Mouse (Mus musculus) heart, embryonic 10.5 days (tissue): ENCODE results near the gene Zbtb46. TPM values are rescaled to one million over a fixed set of nuclear protein-coding genes. Genes with fewer than 3 reads are reported as not detected.

Experiments
- DNase-seq: peaks from one replicate; pipeline ENCODE4 v3.0.0-alpha.2; 2017; ENCODE audit warnings: low spot score
- H3K27ac ChIP-seq: fragments of 300-500 bp; sonication (generic); 2 replicates; pipeline ENCODE4 v1.5.1; 2016; ENCODE audit warnings: mild to moderate bottlenecking
- H3K27me3 ChIP-seq: fragments of 300-500 bp; sonication (generic); 2 replicates; pipeline ENCODE4 v1.6.1; 2016; ENCODE audit warnings: mild to moderate bottlenecking; ENCODE audit not compliant: poor library complexity, insufficient read depth, severe bottlenecking
- H3K36me3 ChIP-seq: fragments of 300-500 bp; sonication (generic); 2 replicates; pipeline ENCODE4 v1.6.1; 2016; ENCODE audit warnings: mild to moderate bottlenecking, moderate library complexity
- H3K4me1 ChIP-seq: fragments of 300-500 bp; sonication (generic); 2 replicates; pipeline ENCODE4 v1.6.1; 2016; ENCODE audit warnings: mild to moderate bottlenecking
- H3K4me3 ChIP-seq: fragments of 300-500 bp; sonication (generic); 2 replicates; pipeline ENCODE4 v1.5.1; 2016; ENCODE audit warnings: mild to moderate bottlenecking, moderate library complexity
- H3K9me3 ChIP-seq: fragments of 300-500 bp; sonication (generic); 2 replicates; pipeline ENCODE4 v1.6.1; 2016; ENCODE audit warnings: mild to moderate bottlenecking, moderate library complexity
- WGBS: fragments of 180-500 bp; shearing (Covaris S2); methylation state at CpG from one replicate; pipeline ENCODE4 v1.1.7; 2016; 5-methylcytosine and 5-hydroxymethylcytosine counted together
- polyA plus RNA-seq: library from polyadenylated mRNA; unstranded; fragments of >200 nt; fragmentation: Nextera tagmentation; extraction: Ambion mirVana; gene quantifications from 2 replicates; pipeline ENCODE4 v1.2.1, GENCODE M21; 2016

Gene Zbtb46
- polyA plus RNA-seq, 1 experiment from 2014 or later, result 16.5 TPM

DNA sequence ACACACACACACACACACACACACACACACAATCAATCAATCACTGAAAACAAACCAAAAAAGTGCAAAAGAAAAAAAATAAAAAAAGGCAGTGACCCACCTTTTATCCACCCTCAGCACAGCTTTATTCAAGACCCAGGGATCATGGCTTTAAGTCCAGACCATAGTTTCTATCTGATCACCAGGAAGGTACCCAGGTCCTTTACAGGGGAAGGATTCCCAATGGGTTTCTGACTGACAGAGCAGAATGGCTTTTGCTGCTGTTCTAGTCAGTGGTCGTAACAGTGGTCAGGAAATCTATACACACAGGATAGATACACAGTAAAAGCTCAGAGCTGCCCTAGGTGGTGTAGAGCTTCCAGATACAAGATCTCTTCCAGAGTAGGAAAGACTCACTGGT, 26.5 kb upstream of the Zbtb46 start:
- Histone ChIP-seq H3K27ac (no peak overlapping the region), H3K27me3 (no peaks in the 10 kb centered on the region), H3K36me3 (no peaks in the 10 kb centered on the region), H3K4me3 (no peak overlapping the region), H3K9me3 (no peaks in the 10 kb centered on the region), H3K4me1 (peaks cover 39% of the 10 kb centered on the region)
- 30% methylated on average over 1 of the region's 1 CpGs for WGBS
- no peak for DNase-seq

DNA sequence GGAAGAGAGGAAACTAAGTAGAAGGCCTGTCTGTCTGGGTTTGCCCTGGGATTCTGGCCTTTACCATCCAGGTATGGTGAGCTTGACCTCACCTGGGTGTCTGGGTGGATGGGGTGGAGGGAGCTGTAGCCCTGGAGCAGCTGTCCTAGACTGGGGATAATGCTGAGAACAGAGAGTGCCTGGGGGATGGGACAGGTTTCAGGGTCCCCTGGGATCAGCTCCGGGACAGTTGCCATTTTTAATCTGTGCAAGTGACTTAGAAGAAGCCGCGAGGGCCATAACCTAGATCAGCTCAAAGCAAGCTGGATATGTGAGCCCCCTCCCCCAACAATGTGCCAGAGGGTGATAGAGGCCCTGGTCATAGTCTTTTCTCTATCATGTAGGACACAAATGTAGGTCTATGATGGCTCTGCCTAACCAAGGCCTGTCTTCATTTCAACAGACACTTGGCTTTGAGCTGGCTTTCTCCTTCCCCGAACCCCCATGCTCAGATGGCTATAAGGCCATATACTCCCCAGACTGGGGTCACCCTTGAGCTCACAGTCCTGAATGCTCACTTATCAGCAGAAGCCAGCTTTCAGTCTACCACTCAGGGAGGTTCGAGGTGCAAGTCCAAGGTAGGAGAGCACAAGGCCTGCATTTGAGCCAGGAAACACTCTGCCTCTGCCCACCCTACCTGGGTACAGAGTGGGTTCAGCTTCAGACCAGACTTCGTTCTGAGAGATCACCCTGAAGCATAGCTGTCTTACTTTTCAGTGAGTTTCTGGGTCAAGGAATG, 25.4 kb upstream of the Zbtb46 start:
- Histone ChIP-seq H3K27me3 (no peaks in the 10 kb centered on the region), H3K9me3 (no peaks in the 10 kb centered on the region), H3K27ac (peak overlapping the region; percentile 37; the same call in 1 of the 2 replicates), H3K4me1 (peaks cover 39% of the 10 kb centered on the region), H3K36me3 (no peaks in the 10 kb centered on the region), H3K4me3 (no peak overlapping the region)
- 73% methylated on average over 6 of the region's 6 CpGs for WGBS
- no peak for DNase-seq

DNA sequence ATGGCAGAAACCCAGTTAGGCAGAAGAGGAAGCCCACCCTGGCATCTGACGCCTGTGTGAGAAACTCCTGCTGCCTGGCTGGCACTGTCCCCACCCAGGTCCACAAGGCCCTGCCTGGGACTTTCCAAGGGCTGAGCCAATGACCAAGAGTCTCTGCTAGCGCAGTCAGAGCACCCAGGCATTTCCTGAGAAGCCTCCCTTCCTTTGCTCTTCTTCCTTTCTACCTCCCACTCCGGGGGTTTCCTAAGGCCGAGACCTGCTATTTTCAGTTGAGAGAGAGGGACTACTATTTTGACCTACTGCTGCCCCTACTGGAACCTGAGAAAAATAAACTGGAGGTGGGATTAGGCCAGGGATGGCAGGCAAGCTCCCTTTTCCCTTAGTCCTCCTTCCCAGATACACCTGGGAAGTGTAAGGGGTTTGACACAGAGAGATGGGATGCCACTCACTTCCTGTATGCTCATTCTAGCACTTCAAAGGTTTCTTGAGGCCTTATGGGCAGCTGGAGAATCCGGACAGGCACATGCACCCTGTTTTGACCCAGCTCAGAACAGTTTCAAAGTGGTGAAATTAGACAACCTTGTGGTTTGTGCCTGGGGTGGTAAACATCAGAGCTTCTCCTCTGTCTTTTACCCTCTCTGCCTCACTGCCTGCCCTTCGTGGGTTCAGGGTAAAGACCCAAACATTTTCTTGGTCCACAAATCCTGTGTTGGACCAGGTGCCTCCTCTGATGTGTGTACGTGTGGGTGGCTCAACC, 24.5 kb upstream of the Zbtb46 start:
- Histone ChIP-seq H3K27me3 (no peaks in the 10 kb centered on the region), H3K36me3 (no peaks in the 10 kb centered on the region), H3K4me3 (peak overlapping the region; percentile 31; the same call in 1 of the 2 replicates), H3K27ac (peak overlapping the region; percentile 84), H3K9me3 (no peaks in the 10 kb centered on the region), H3K4me1 (peaks cover 39% of the 10 kb centered on the region)
- DNase-seq, result no peak
- 31% methylated on average over 7 of the region's 7 CpGs for WGBS

DNA sequence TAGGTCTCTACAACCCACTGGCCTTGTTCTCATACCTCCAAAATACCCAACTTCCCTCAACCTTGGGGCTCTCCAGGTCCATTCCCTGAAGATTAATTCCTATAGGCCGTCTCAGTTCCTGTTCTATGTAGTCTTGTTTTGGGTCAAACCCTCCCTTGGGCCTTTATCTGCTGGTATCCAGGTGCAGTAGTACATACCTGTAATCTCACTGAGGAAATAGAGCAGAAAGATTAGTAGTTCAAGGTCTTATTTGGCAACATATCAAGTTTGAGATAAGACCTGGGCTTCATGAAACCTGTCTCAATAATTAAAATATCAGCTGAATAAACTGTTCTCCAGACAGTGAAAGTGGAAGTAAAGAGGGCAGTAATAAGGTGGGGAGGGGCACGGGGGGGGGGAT, 23.9 kb upstream of the Zbtb46 start:
- Histone ChIP-seq H3K4me3 (no peak overlapping the region), H3K27ac (peak overlapping the region; percentile 84), H3K27me3 (no peaks in the 10 kb centered on the region), H3K9me3 (no peaks in the 10 kb centered on the region), H3K36me3 (no peaks in the 10 kb centered on the region), H3K4me1 (peaks cover 36% of the 10 kb centered on the region)
- WGBS, result 50% methylated on average over 2 of the region's 2 CpGs
- no peak for DNase-seq

DNA sequence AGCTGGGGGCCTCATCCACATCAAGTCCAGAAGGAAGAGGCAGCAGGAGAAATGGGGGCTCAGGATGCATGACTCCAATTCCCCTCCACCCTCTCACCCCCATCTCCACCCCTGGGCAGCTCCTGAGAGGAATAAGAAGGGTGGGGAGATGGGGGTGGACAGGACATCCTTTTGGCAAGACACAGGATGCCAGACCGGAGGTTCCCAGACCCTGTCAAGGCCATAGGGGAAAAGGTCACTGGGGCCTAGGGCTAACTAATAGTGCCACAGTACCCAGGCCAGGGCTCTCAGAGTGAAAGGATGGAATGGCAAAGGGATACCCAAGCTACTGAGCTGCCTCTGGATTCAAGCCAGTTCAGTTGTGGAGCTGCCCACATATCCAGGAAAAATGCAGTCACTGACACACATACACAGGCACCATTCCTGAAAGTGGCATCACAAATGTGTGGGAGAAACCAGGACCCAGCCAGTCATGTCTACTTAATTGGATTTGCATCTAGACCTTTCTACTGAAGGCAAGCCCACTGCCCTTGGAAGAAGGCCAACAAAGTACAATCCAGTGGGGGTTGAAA, 13.1 kb upstream of the Zbtb46 start:
- WGBS, result 47% methylated on average over 1 of the region's 1 CpGs
- Histone ChIP-seq H3K4me1 (peaks cover 30% of the 10 kb centered on the region), H3K9me3 (no peaks in the 10 kb centered on the region), H3K36me3 (no peaks in the 10 kb centered on the region), H3K4me3 (no peak overlapping the region; the same call in 1 of the 2 replicates), H3K27ac (peak overlapping the region; percentile 83), H3K27me3 (no peaks in the 10 kb centered on the region)
- DNase-seq, result no peak

DNA sequence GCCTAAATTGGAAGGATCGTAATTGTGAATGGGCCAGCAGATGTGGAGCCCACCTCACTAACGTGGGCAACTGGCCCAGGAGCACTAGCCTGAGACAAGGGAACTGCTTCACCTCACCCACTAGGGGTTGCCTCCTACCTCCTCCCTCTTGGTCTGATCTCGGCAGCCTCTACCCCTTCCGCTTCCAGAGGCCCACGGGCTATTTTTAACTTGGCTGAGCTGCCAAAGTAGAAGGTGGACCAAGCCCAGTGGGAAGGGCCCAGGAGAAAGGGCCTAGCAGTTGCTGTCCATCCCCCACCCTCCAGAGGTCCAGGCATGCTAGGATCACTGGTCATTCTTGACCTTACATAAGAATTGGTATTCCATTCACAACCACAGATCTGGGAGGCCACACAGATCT, 12.0 kb upstream of the Zbtb46 start:
- 31% methylated on average over 5 of the region's 5 CpGs for WGBS
- peak overlapping the region; percentile 83 for H3K27ac ChIP-seq
- no peaks in the 10 kb centered on the region for H3K9me3 ChIP-seq
- H3K36me3 ChIP-seq, result no peaks in the 10 kb centered on the region
- H3K4me3 ChIP-seq, result peak overlapping the region; percentile 24; the same call in 1 of the 2 replicates
- DNase-seq, result no peak
- peaks cover 30% of the 10 kb centered on the region for H3K4me1 ChIP-seq
- no peaks in the 10 kb centered on the region for H3K27me3 ChIP-seq

DNA sequence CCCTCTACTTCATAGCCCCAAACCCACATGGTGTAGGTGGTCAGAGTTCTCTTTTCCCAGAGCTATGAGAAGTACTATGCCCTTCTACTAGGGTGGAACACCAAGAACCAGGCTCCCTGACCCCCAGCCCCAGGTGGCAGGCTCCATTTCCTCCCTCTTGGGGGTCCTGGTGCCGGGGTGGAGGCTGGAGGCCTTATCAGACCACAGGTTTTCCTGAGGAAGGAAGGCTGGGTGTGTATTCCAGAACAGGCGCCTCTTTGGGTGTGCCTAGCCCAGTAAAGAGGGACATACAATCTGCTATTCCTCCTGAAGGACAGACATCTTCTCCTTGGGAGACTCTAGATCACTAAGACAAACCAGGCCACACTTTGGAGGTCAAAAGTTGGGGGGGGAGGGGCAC, 11.1 kb upstream of the Zbtb46 start:
- H3K27ac ChIP-seq, result peak overlapping the region; percentile 83
- 54% methylated on average over 2 of the region's 2 CpGs for WGBS

DNA sequence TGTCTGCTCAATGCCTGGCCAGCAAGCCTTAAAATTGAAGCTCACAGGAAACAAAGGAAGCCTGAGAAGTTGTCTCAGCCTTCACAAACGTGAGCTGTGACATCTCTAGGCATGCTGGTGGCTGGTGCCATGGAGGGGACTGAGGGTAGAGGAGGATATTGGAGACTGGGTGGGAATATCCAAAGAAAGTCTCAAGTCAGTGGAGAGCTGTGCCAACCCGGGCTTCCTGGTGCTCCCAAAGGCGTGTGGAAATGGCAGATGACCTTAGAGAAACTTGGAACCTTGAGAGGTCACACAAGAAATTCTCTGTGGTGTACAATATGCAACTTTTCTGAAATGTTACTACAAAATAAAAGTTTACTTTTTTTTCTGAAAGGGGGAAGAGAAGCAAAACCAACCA, 6.2 kb upstream of the Zbtb46 start:
- no peak for DNase-seq
- H3K4me1 ChIP-seq, result peaks cover 30% of the 10 kb centered on the region
- WGBS, result 50% methylated on average over 3 of the region's 3 CpGs
- H3K9me3 ChIP-seq, result no peaks in the 10 kb centered on the region
- H3K4me3 ChIP-seq, result no peak overlapping the region
- H3K27me3 ChIP-seq, result no peaks in the 10 kb centered on the region
- H3K27ac ChIP-seq, result no peak overlapping the region; the same call in 1 of the 2 replicates
- H3K36me3 ChIP-seq, result no peaks in the 10 kb centered on the region

More for the DNA sequence above, 11.1 kb upstream of the Zbtb46 start:
- no peak overlapping the region for H3K4me3 ChIP-seq
- DNase-seq, result no peak
- no peaks in the 10 kb centered on the region for H3K36me3 ChIP-seq
- H3K27me3 ChIP-seq, result no peaks in the 10 kb centered on the region
- H3K4me1 ChIP-seq, result peaks cover 30% of the 10 kb centered on the region
- no peaks in the 10 kb centered on the region for H3K9me3 ChIP-seq

DNA sequence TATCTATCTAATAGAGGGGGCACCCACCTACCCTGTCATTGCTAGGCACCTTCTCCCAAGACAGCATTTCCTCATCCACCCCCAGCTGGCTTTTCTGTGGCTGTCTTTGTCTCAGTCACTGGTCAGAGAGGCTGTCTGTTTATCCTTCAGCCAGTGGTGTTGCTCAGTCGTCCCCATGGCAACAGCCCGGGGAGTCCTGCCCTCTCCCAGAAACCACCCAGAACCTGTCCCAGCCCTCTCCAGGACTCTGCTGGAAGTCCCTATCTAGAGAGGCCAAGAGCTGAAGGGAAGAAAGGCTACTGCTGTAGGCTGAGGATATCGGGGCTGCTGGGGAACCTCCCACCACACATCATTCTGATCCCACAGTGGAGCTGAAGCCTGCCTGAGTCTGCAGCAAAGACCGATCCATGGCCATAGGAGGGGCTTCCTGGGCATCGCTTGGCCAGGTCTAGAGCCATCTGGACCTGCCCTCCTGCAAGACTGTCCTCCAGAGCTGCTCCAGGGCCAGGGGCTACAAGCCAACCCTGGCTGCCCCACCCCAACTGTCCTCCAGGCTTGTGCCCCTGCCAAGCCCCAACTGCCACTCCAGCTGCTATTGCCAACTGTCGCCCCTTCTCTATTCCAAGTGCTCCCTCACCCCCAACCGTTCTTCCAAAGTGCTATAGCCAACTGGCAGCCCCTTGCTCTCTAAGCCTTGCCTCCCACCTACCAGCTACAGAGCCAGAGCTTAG, 3.9 kb upstream of the Zbtb46 start:
- H3K4me3 ChIP-seq, result peak overlapping the region; percentile 23
- 44% methylated on average over 7 of the region's 7 CpGs for WGBS
- H3K9me3 ChIP-seq, result no peaks in the 10 kb centered on the region
- H3K36me3 ChIP-seq, result no peaks in the 10 kb centered on the region
- DNase-seq, result peak; percentile 91
- peaks cover 37% of the 10 kb centered on the region for H3K4me1 ChIP-seq
- no peaks in the 10 kb centered on the region for H3K27me3 ChIP-seq
- peak overlapping the region; percentile 65; the same call in 1 of the 2 replicates for H3K27ac ChIP-seq

DNA sequence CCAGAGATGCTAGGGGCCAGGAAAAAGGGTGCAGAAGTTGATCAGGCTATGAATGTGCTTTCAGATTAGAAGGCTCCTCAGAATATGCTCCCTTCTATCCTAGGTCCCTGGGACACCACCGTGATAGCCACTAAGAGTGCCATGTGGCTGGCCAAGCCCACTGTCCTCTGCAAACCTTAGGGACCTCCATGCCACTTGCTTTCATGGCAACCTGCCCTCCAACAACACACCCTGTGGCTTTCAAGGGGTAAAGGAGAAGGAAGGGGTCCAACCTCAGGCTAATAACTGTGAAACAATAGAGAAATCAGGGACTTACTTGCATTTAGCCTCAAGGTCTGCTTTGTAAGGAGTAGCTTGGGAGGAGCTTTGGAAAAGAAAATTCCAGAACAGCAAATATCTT, 3.4 kb upstream of the Zbtb46 start:
- Histone ChIP-seq H3K36me3 (no peaks in the 10 kb centered on the region), H3K9me3 (no peaks in the 10 kb centered on the region), H3K27me3 (no peaks in the 10 kb centered on the region), H3K4me1 (peaks cover 37% of the 10 kb centered on the region), H3K4me3 (peak overlapping the region; percentile 23), H3K27ac (peak overlapping the region; percentile 65; the same call in 1 of the 2 replicates)
- WGBS, result 87% methylated on average over 1 of the region's 1 CpGs
- no peak for DNase-seq

DNA sequence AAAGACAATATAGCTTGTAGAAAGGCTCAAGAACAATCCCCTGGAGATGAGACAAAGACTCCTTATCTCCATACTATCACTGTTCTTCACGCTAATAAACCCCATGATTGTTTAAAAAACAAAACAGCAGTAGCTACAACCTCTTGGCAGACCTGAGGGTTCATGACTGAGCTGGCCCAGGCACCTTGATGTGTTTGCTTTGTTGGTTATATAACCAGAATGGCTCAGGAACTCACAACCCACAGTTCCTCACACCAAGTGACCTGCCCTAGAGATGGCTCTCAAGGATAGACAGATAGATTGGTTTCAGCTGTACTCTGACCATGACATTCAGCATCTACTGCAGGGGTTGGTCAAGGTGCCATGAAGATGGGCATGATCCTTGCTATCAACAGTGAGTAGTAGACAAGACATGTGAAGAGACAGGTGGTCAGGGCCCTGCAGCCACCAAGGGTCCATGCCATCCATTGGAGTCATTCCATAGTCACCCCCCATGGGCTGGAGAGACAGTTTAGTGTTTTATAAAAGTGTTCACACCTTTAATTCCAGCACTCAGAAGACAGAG, 2.4 kb upstream of the Zbtb46 start:
- H3K4me3 ChIP-seq, result no peak overlapping the region
- no peak overlapping the region for H3K27ac ChIP-seq
- H3K4me1 ChIP-seq, result peaks cover 37% of the 10 kb centered on the region
- H3K9me3 ChIP-seq, result no peaks in the 10 kb centered on the region
- no peaks in the 10 kb centered on the region for H3K36me3 ChIP-seq
- no peak for DNase-seq
- H3K27me3 ChIP-seq, result no peaks in the 10 kb centered on the region
- 85% methylated on average over 1 of the region's 1 CpGs for WGBS
